Mouse (Mus musculus) bone marrow macrophage, adult 2 months (primary cell): ENCODE results near the gene Gmip. TPM values are rescaled to one million over a fixed set of nuclear protein-coding genes. Genes with fewer than 3 reads are reported as not detected.
A peak's percentile ranks its signal among the peaks of the same experiment; 100 is the strongest.

Experiments
- H3K27ac ChIP-seq: 2 replicates; pipeline ENCODE4 v1.5.1; 2012; ENCODE audit warnings: low read depth, low read length; ENCODE audit not compliant: insufficient read depth
- H3K4me1 ChIP-seq: 2 replicates; pipeline ENCODE4 v1.6.1; 2012; ENCODE audit warnings: low read length; ENCODE audit not compliant: control insufficient read depth, insufficient read depth
- H3K4me3 ChIP-seq: 2 replicates; pipeline ENCODE4 v1.5.1; 2012; ENCODE audit warnings: mild to moderate bottlenecking, low read length, moderate library complexity; ENCODE audit not compliant: insufficient read depth
- CTCF ChIP-seq: IDR thresholded peaks from 2 replicates; pipeline ENCODE4 v1.5.1; 2012; ENCODE audit warnings: low read depth, mild to moderate bottlenecking, low read length, moderate library complexity
- POLR2A ChIP-seq: IDR thresholded peaks from 2 replicates; pipeline ENCODE4 v1.6.1; 2012; ENCODE audit warnings: mild to moderate bottlenecking, low read depth, low read length, borderline replicate concordance
- polyA plus RNA-seq: library from polyadenylated mRNA; stranded (reverse); fragments of >200 nt; gene quantifications from 2 replicates; pipeline ENCODE4 v1.2.4, GENCODE M21; 2012; ENCODE audit not compliant: missing spikeins, insufficient read depth, insufficient read length

Gene Gmip
- polyA plus RNA-seq, 1 experiment = 164 TPM

GRCm38 (mm10) chr8:69822386-69823191, 14.1 kb downstream of the Gmip start, which contains the start of gene Lpar2:
Gene Lpar2, plus strand, starts transcription at chr8:69822429.
- TF ChIP-seq POLR2A (no peak), CTCF (no peak)
- Histone ChIP-seq H3K4me1 (no peaks in the 10 kb centered on the region), H3K27ac (no peak within 1 kb of the TSS), H3K4me3 (peak within 1 kb of the TSS; percentile 22)

GRCm38 (mm10) chr8:69826371-69826770, 17.9 kb downstream of the Gmip start:
- Histone ChIP-seq H3K27ac (no peak overlapping the region), H3K4me3 (no peak overlapping the region), H3K4me1 (peaks cover 6% of the 10 kb centered on the region)
- no peak for TF ChIP-seq CTCF
- TF ChIP-seq POLR2A = no peak

GRCm38 (mm10) chr8:69832298-69832853, 23.9 kb downstream of the Gmip start, which contains the start of gene Pbx4:
Gene Pbx4, plus strand, starts transcription at chr8:69832491.
- peak within 1 kb of the TSS; percentile 82 for H3K4me3 ChIP-seq
- TF ChIP-seq CTCF = no peak
- TF ChIP-seq POLR2A = no peak
- peaks cover 18% of the 10 kb centered on the region for H3K4me1 ChIP-seq
- H3K27ac ChIP-seq = no peak within 1 kb of the TSS

GRCm38 (mm10) chr8:69837057-69837682, 28.7 kb downstream of the Gmip start:
- TF ChIP-seq CTCF (no peak), POLR2A (no peak)
- Histone ChIP-seq H3K4me3 (no peak overlapping the region), H3K4me1 (peaks cover 11% of the 10 kb centered on the region), H3K27ac (no peak overlapping the region)

GRCm38 (mm10) chr8:69847167-69848065, 38.9 kb downstream of the Gmip start:
- no peak overlapping the region for H3K4me3 ChIP-seq
- TF ChIP-seq CTCF (no peak), POLR2A (no peak)
- H3K4me1 ChIP-seq = peaks cover 58% of the 10 kb centered on the region
- no peak overlapping the region for H3K27ac ChIP-seq

GRCm38 (mm10) chr8:69848951-69849350, 40.5 kb downstream of the Gmip start:
- TF ChIP-seq POLR2A = no peak
- TF ChIP-seq CTCF = no peak
- H3K4me1 ChIP-seq = peaks cover 46% of the 10 kb centered on the region
- H3K27ac ChIP-seq = peak overlapping the region; percentile 71
- no peak overlapping the region for H3K4me3 ChIP-seq

- TF ChIP-seq CTCF (peak; percentile 27; the same call in 1 of the 2 replicates), POLR2A (no peak)
- Histone ChIP-seq H3K27ac (peak overlapping the region; percentile 71; the same call in 1 of the 2 replicates), H3K4me1 (peaks cover 40% of the 10 kb centered on the region), H3K4me3 (no peak overlapping the region)
These were observed 41.4 kb downstream of the Gmip start for GRCm38 (mm10) chr8:69849899-69850298.

- peaks cover 28% of the 10 kb centered on the region for H3K4me1 ChIP-seq
- H3K4me3 ChIP-seq = no peak overlapping the region
- TF ChIP-seq POLR2A (no peak), CTCF (no peak)
- H3K27ac ChIP-seq = peak overlapping the region; percentile 26; the same call in 1 of the 2 replicates
These were observed 42.5 kb downstream of the Gmip start for GRCm38 (mm10) chr8:69850926-69851506.

GRCm38 (mm10) chr8:69853869-69854268, 45.4 kb downstream of the Gmip start:
- no peak overlapping the region for H3K4me3 ChIP-seq
- TF ChIP-seq CTCF = no peak
- H3K4me1 ChIP-seq = peaks cover 14% of the 10 kb centered on the region
- H3K27ac ChIP-seq = no peak overlapping the region
